Mouse (Mus musculus): Measurements from ENCODE around the gene Prss57. TPM values are rescaled to one million over a fixed set of nuclear protein-coding genes. Genes with fewer than 3 reads are reported as not detected.
A peak's percentile ranks its signal among the peaks of the same experiment; 100 is the strongest.

Gene Prss57
- polyA plus RNA-seq, 1 experiment: 23.4 TPM

DNA sequence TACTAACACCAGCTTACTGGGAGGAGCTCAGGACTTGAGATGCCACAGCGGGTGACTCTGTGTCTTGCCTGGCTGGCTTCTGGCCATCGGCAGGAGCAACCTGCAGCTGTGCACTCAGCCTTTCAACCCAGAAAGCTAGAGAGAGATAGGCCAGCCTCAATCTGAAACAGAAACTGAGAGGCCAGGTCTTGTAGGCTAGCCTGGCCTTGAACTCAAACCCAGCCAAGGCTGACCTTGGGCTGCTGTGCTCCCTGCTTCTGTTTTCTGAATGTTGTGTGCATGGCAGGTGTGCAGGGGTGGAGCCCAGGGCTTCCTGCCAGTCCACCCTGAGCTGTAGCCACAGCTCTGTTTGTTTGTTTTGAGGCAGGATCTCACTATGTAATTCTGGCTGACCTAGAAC is 17.6 kb downstream of the Prss57 start:
- Histone ChIP-seq H3K36me3 (ENCODE audit: control insufficient read depth, insufficient read depth, low read length) (no peaks in the 10 kb centered on the region), H3K4me1 (replicated peaks; ENCODE audit: control insufficient read depth, insufficient read depth, low read length) (peaks cover 8% of the 10 kb centered on the region; the same call in 1 of the 2 replicates), H3K27ac (ENCODE audit: control insufficient read depth, insufficient read depth, low read length) (no peak overlapping the region), H3K4me3 (ENCODE audit: control insufficient read depth, insufficient read depth, low read length) (no peak overlapping the region), H3K27me3 (ENCODE audit: control insufficient read depth, insufficient read depth, low read length) (no peaks in the 10 kb centered on the region; the same call in 1 of the 2 replicates)
- WGBS: 82% methylated on average over 2 of the region's 2 CpGs
- no peak for DNase-seq
- no peak for TF ChIP-seq POLR2A (IDR thresholded peaks at IDR 0.05; ENCODE audit: control insufficient read depth, extremely low read depth, insufficient read depth, low read length, poor library complexity)
- TF ChIP-seq CTCF (IDR thresholded peaks at IDR 0.05; ENCODE audit: borderline replicate concordance, control insufficient read depth, extremely low read depth, insufficient read depth, low read length, poor library complexity): no peak

DNA sequence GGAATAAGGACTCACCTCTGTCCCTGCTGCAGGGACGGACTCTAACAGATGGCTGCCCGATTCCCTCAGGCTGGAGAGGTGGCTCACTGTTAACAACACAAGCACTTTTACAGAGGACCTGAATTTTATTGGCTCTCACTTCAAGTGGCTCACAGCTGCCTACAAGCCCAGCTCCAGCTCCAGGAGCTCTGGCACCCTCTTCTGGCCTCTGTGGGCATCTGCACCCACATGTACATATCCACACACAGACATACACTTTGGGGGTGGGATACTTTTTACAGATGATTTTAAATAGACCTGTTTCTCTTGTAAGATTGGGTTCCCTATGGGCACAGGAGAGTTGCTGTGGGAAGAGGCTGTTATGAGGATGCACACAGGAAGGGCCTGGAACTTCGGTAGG is 18.4 kb downstream of the Prss57 start:
- TF ChIP-seq POLR2A (IDR thresholded peaks at IDR 0.05; ENCODE audit: control insufficient read depth, extremely low read depth, insufficient read depth, low read length, poor library complexity) (no peak), CTCF (IDR thresholded peaks at IDR 0.05; ENCODE audit: borderline replicate concordance, control insufficient read depth, extremely low read depth, insufficient read depth, low read length, poor library complexity) (no peak)
- DNase-seq: no peak
- no peak overlapping the region for H3K4me3 ChIP-seq (ENCODE audit: control insufficient read depth, insufficient read depth, low read length)
- no peak overlapping the region for H3K27ac ChIP-seq (ENCODE audit: control insufficient read depth, insufficient read depth, low read length)
- no peaks in the 10 kb centered on the region for H3K36me3 ChIP-seq (ENCODE audit: control insufficient read depth, insufficient read depth, low read length)
- WGBS: 95% methylated on average over 3 of the region's 3 CpGs
- H3K4me1 ChIP-seq (replicated peaks; ENCODE audit: control insufficient read depth, insufficient read depth, low read length): peaks cover 12% of the 10 kb centered on the region
- no peaks in the 10 kb centered on the region; the same call in 1 of the 2 replicates for H3K27me3 ChIP-seq (ENCODE audit: control insufficient read depth, insufficient read depth, low read length)

- 97% methylated on average over 4 of the region's 4 CpGs for WGBS
- H3K27ac ChIP-seq (ENCODE audit: control insufficient read depth, insufficient read depth, low read length): no peak overlapping the region
Observed at GRCm38 (mm10) chr10:79769329-79769728, 21.4 kb downstream of the Prss57 start.

GRCm38 (mm10) chr10:79768400-79768799 is 22.4 kb downstream of the Prss57 start:
- Histone ChIP-seq H3K4me1 (replicated peaks; ENCODE audit: control insufficient read depth, insufficient read depth, low read length) (peaks cover 33% of the 10 kb centered on the region), H3K27ac (ENCODE audit: control insufficient read depth, insufficient read depth, low read length) (no peak overlapping the region), H3K4me3 (ENCODE audit: control insufficient read depth, insufficient read depth, low read length) (no peak overlapping the region), H3K36me3 (ENCODE audit: control insufficient read depth, insufficient read depth, low read length) (no peaks in the 10 kb centered on the region), H3K27me3 (ENCODE audit: control insufficient read depth, insufficient read depth, low read length) (no peaks in the 10 kb centered on the region)
- no peak for TF ChIP-seq POLR2A (IDR thresholded peaks at IDR 0.05; ENCODE audit: control insufficient read depth, extremely low read depth, insufficient read depth, low read length, poor library complexity)
- peak; percentile 76; the same call in 1 of the 2 replicates for TF ChIP-seq CTCF (IDR thresholded peaks at IDR 0.05; ENCODE audit: borderline replicate concordance, control insufficient read depth, extremely low read depth, insufficient read depth, low read length, poor library complexity)
- DNase-seq: peak; percentile 80
- 10% methylated on average over 5 of the region's 5 CpGs for WGBS

More at GRCm38 (mm10) chr10:79769329-79769728, 21.4 kb downstream of the Prss57 start:
- TF ChIP-seq POLR2A (IDR thresholded peaks at IDR 0.05; ENCODE audit: control insufficient read depth, extremely low read depth, insufficient read depth, low read length, poor library complexity) (no peak), CTCF (IDR thresholded peaks at IDR 0.05; ENCODE audit: borderline replicate concordance, control insufficient read depth, extremely low read depth, insufficient read depth, low read length, poor library complexity) (no peak)
- Histone ChIP-seq H3K27me3 (ENCODE audit: control insufficient read depth, insufficient read depth, low read length) (no peaks in the 10 kb centered on the region), H3K4me3 (ENCODE audit: control insufficient read depth, insufficient read depth, low read length) (no peak overlapping the region), H3K4me1 (replicated peaks; ENCODE audit: control insufficient read depth, insufficient read depth, low read length) (peaks cover 28% of the 10 kb centered on the region), H3K36me3 (ENCODE audit: control insufficient read depth, insufficient read depth, low read length) (no peaks in the 10 kb centered on the region)
- no peak for DNase-seq

GRCm38 (mm10) chr10:79767372-79768244 is 23.2 kb downstream of the Prss57 start:
- DNase-seq: peak; percentile 71
- WGBS: 17% methylated on average over 40 of the region's 40 CpGs
- Histone ChIP-seq H3K36me3 (ENCODE audit: control insufficient read depth, insufficient read depth, low read length) (no peaks in the 10 kb centered on the region), H3K27ac (ENCODE audit: control insufficient read depth, insufficient read depth, low read length) (peak overlapping the region; percentile 11; the same call in 1 of the 2 replicates), H3K4me1 (replicated peaks; ENCODE audit: control insufficient read depth, insufficient read depth, low read length) (peaks cover 38% of the 10 kb centered on the region), H3K4me3 (ENCODE audit: control insufficient read depth, insufficient read depth, low read length) (peak overlapping the region; percentile 90), H3K27me3 (ENCODE audit: control insufficient read depth, insufficient read depth, low read length) (no peaks in the 10 kb centered on the region)
- TF ChIP-seq POLR2A (IDR thresholded peaks at IDR 0.05; ENCODE audit: control insufficient read depth, extremely low read depth, insufficient read depth, low read length, poor library complexity) (no peak), CTCF (IDR thresholded peaks at IDR 0.05; ENCODE audit: borderline replicate concordance, control insufficient read depth, extremely low read depth, insufficient read depth, low read length, poor library complexity) (no peak)

DNA sequence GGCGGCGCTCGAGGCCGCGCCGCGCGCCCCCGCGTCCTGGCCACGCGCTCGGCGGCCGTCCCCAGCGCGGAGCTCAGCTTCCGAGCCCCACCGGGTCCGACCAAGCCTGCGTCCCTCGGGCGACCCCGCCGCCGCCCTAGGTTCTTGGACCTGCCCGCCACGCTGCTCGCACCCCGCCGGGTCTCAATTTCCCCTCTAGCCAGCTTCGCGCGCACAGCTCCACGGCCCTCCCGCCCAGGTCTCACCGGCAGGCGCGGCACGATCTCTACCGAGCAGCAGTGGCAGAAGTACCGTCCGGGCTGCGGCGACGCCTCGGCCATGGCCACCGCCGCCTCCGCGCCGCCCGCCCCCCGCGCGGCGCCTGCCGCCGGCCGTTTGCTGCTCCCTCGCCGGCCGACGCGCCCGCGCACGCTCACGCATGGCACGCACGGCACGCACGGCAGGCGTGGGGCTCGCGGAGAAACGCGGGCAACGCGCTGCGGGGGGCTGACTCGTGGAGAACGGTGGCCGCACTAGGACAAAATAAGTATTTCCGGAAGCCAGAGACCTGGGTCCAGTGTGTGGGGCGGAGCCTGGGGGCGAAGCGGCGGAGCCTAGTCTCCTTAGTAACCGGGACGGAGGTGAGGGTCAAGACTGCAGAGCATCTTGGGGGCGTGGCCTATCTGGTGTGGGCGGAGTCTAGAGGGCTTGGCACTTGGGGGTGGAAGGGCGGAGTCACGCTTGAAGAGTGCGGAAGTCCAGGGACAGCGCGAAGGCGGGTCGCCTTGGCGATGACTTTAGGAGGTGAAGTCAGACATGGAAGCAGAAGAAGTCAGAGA is 24.0 kb downstream of the Prss57 start, which contains the start of gene Rnf126:
Rnf126 (minus strand) TSS at position 445 of the 818 bp plus-strand sequence.
- H3K4me3 ChIP-seq (ENCODE audit: control insufficient read depth, insufficient read depth, low read length): peak within 1 kb of the TSS; percentile 90
- H3K27ac ChIP-seq (ENCODE audit: control insufficient read depth, insufficient read depth, low read length): peak within 1 kb of the TSS; percentile 11; the same call in 1 of the 2 replicates
- no peaks in the 10 kb centered on the region for H3K27me3 ChIP-seq (ENCODE audit: control insufficient read depth, insufficient read depth, low read length)
- H3K4me1 ChIP-seq (replicated peaks; ENCODE audit: control insufficient read depth, insufficient read depth, low read length): peaks cover 38% of the 10 kb centered on the region
- peak; percentile 100 for DNase-seq
- WGBS: under 1% methylated on average over 101 of the region's 101 CpGs
- H3K36me3 ChIP-seq (ENCODE audit: control insufficient read depth, insufficient read depth, low read length): peaks cover 6% of the 10 kb centered on the region
- TF ChIP-seq POLR2A (IDR thresholded peaks at IDR 0.05; ENCODE audit: control insufficient read depth, extremely low read depth, insufficient read depth, low read length, poor library complexity): peak; percentile 72; the same call in 1 of the 2 replicates
- peak; percentile 51; the same call in 1 of the 2 replicates for TF ChIP-seq CTCF (IDR thresholded peaks at IDR 0.05; ENCODE audit: borderline replicate concordance, control insufficient read depth, extremely low read depth, insufficient read depth, low read length, poor library complexity)

Measured in thymus, adult 2 months (tissue).